Mouse (Mus musculus): ENCODE measurements around the gene Ggta1.

GRCm38 (mm10) chr2:35509888-35510287, 46.9 kb upstream of the Ggta1 start:
- TF ChIP-seq CTCF (IDR thresholded peaks at IDR 0.05; ENCODE audit: borderline replicate concordance, extremely low read depth, insufficient read depth, insufficient read length), result no peak
- no peak for TF ChIP-seq POLR2A (IDR thresholded peaks at IDR 0.05; ENCODE audit: borderline replicate concordance, extremely low read depth, insufficient read depth, insufficient read length, poor library complexity, severe bottlenecking)

All from brain, embryonic 14.5 days (tissue).